Mouse (Mus musculus): ENCODE data around the gene Gmfb. TPM values are rescaled to one million over a fixed set of nuclear protein-coding genes. Genes with fewer than 3 reads are reported as not detected.
A peak's percentile ranks its signal among the peaks of the same experiment; 100 is the strongest.

Gmfb gene
- total and polyA plus RNA-seq, 3 experiments, result 27.2 to 97.6 (median 70.1) TPM

DNA sequence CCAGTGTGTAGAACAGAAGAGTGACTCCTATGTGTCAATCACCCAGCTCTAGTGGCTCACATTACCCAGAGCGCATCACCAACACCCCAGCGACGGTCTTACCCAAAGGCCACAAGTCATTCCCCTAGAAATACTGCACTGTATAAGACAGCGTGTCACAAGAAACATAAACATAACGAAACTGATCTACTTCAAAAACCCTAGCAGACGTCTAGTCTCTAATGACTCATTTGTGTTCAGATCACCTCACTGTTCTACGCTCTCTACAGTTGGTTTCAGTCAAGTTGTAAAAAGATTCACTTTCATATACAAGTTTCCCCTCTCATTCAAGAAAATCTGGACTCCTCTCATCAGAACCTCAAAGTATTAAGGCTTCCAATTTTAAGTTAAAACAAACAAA is 3.3 kb downstream of the Gmfb start:
- no peak overlapping the region for H3K27ac ChIP-seq (ENCODE audit: insufficient read depth, low read depth)
- no peak overlapping the region for H3K4me3 ChIP-seq (replicated peaks in 1 of 3; ENCODE audit: low read depth in 2 of 3, low read length in 2 of 3, poor library complexity in 1 of 3)
- H3K4me2 ChIP-seq (ENCODE audit: insufficient read depth, low read depth, poor library complexity, severe bottlenecking), result peak overlapping the region; percentile 51
- no peaks in the 10 kb centered on the region for H3K27me3 ChIP-seq (replicated peaks)
- no peaks in the 10 kb centered on the region for H3K9me3 ChIP-seq (replicated peaks; ENCODE audit: low read length)
- DNase-seq (ENCODE audit: extremely low read depth), result peak; percentile 53
- dilution Hi-C loops (cut with MboI; ENCODE audit: extremely low pct_ligation_motif_present, extremely low pct_unique_long_range_greater_than_20kb, low sequenced_read_pairs), result no loop called here
- H3K9ac ChIP-seq (ENCODE audit: insufficient read depth, low read depth), result no peak overlapping the region
- peaks cover 10 to 40% of the 10 kb centered on the region in 2 experiments for H3K4me1 ChIP-seq (ENCODE audit: control insufficient read depth in 1 of 2, insufficient read depth in 2 of 2)
- peaks cover 34% of the 10 kb centered on the region for H3K79me2 ChIP-seq (replicated peaks; ENCODE audit: control insufficient read depth, extremely low read depth, insufficient read depth, poor library complexity, severe bottlenecking)
- H3K36me3 ChIP-seq (replicated peaks in 1 of 2; ENCODE audit: control insufficient read depth in 1 of 2, insufficient read depth in 1 of 2, low read length in 1 of 2), result peaks cover 21 to 37% of the 10 kb centered on the region in 2 experiments
- TF ChIP-seq SIN3A (IDR thresholded peaks at IDR 0.05; ENCODE audit: low read length) (0 out of 2 replicates have a peak, but pooled peaks have one; percentile 51), SMC3 (IDR thresholded peaks at IDR 0.05; ENCODE audit: low read depth, low read length) (no peak), USF1 (IDR thresholded peaks at IDR 0.05; ENCODE audit: low read depth, low read length) (no peak), JUN (IDR thresholded peaks at IDR 0.05; ENCODE audit: insufficient read depth, low read depth, low read length) (peak; percentile 65), MAFK (IDR thresholded peaks at IDR 0.05; ENCODE audit: insufficient replicate concordance, low read length) (no peak), ZMIZ1 (IDR thresholded peaks at IDR 0.05; ENCODE audit: low read depth, low read length) (no peak), MXI1 (IDR thresholded peaks at IDR 0.05; ENCODE audit: low read depth, low read length) (no peak), NRF1 (IDR thresholded peaks at IDR 0.05; ENCODE audit: low read depth, low read length) (no peak), EP300 (IDR thresholded peaks at IDR 0.05; ENCODE audit: low read length) (peak; percentile 63; the same call in 1 of the 2 replicates), GABPA (IDR thresholded peaks at IDR 0.05; ENCODE audit: insufficient replicate concordance, low read depth, low read length) (no peak), ZC3H11A (IDR thresholded peaks at IDR 0.05; ENCODE audit: low read depth, low read length) (no peak), ETS1 (conservative IDR thresholded peaks at IDR 0.05; ENCODE audit: low read depth, low read length) (peak; percentile 55; the same call in 1 of the 2 replicates), KAT2A (IDR thresholded peaks at IDR 0.05; ENCODE audit: insufficient replicate concordance, low read length) (no peak), POLR2A (IDR thresholded peaks at IDR 0.05; ENCODE audit: low read depth, low read length) (no peak), MEF2A (IDR thresholded peaks at IDR 0.05; ENCODE audit: borderline replicate concordance, low read depth, low read length) (peak; percentile 17; the same call in 1 of the 2 replicates), CHD1 (IDR thresholded peaks at IDR 0.05; ENCODE audit: low read depth, low read length) (no peak), POLR2AphosphoS2 (IDR thresholded peaks at IDR 0.05; ENCODE audit: low read depth, low read length) (no peak), CHD2 (IDR thresholded peaks at IDR 0.05; ENCODE audit: low read length) (no peak), MYC (IDR thresholded peaks at IDR 0.05; ENCODE audit: low read depth, low read length) (no peak), JUND (conservative IDR thresholded peaks at IDR 0.05; ENCODE audit: low read depth, low read length) (peak; percentile 68), BHLHE40 (IDR thresholded peaks at IDR 0.05; ENCODE audit: low read depth, low read length) (peak; percentile 69), USF2 (conservative IDR thresholded peaks at IDR 0.05; ENCODE audit: low read depth, low read length) (no peak), RAD21 (IDR thresholded peaks at IDR 0.05; ENCODE audit: low read depth, low read length) (no peak), HCFC1 (IDR thresholded peaks at IDR 0.05; ENCODE audit: low read depth, low read length) (no peak), E2F4 (IDR thresholded peaks at IDR 0.05; ENCODE audit: insufficient replicate concordance, low read depth, low read length) (no peak), MAZ (IDR thresholded peaks at IDR 0.05; ENCODE audit: low read depth, low read length) (no peak), UBTF (IDR thresholded peaks at IDR 0.05; ENCODE audit: low read depth, low read length) (no peak), TCF12 (IDR thresholded peaks at IDR 0.05; ENCODE audit: low read depth, low read length) (no peak), ELF1 (IDR thresholded peaks at IDR 0.05; ENCODE audit: low read depth, low read length) (no peak), RCOR1 (conservative IDR thresholded peaks at IDR 0.05; ENCODE audit: low read depth, low read length) (0 out of 2 replicates have a peak, but pooled peaks have one; percentile 48), MAX (IDR thresholded peaks at IDR 0.05; ENCODE audit: low read length) (peak; percentile 46; the same call in 1 of the 2 replicates), IRF4 (IDR thresholded peaks at IDR 0.05; ENCODE audit: low read depth, low read length) (peak; percentile 70), CTCF (conservative IDR thresholded peaks at IDR 0.05 in 1 of 2, IDR thresholded peaks at IDR 0.05 in 1 of 2; ENCODE audit: low read depth in 2 of 2, low read length in 2 of 2) (no peak), ZNF384 (IDR thresholded peaks at IDR 0.05; ENCODE audit: low read depth, low read length) (no peak), PAX5 (IDR thresholded peaks at IDR 0.05; ENCODE audit: low read length) (no peak), TBP (conservative IDR thresholded peaks at IDR 0.05; ENCODE audit: low read depth, low read length) (no peak), NELFE (IDR thresholded peaks at IDR 0.05; ENCODE audit: low read depth, low read length) (no peak)
- in situ Hi-C loops (cut with MboI; ENCODE audit: low pct_ligation_motif_present, low pct_unique_long_range_greater_than_20kb, low sequenced_read_pairs), result no loop called here

Data from CH12.LX (cell line).